ENCODE assay signal across 9 mouse cellular contexts in the genomic region with DNA sequence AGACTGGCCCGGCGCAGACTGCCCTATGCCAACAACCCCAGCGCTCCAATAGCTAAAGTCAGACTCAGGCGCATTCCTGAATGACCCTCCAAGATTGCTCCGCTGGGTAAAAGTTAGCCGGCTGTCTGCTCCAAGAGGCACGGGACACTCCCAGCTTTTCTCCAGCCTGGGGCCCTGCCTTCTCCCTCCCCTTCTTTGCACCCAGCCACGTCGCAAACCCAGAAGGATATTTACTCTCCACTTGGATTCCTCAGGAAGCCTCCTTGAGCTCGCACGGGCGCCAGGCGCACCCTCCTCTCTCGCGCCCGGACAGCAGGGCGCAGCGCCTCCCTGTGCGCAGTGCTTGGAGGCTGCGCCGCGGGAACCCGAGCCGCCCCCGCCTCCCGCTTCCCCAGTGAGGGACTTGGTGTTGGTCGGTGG. TPM values are rescaled to one million over a fixed set of nuclear protein-coding genes. Genes with fewer than 3 reads are reported as not detected.
DNase-seq lines count a peak whose midpoint lies in the region; ATAC-seq and TF ChIP-seq lines count a peak whose summit lies in the region.
"Had no signal": no experiment of that assay in that cellular context is flagged by ENCODE, and none has a peak within 500 bp of the region (broad histone marks: within the 10 kb centered on the region; RNA-seq: fewer than 3 reads in every experiment).

No protein-coding gene starts in this region.

- peak overlapping the region; percentile 43 to 48; a peak in 3 of 4 replicates for H3K4me3 ChIP-seq in ES-E14 (ENCODE audit: insufficient read depth in 1 of 2, low read depth in 1 of 2, low read length in 2 of 2, poor library complexity in 1 of 2, severe bottlenecking in 1 of 2)
- peak overlapping the region; percentile 40 for H3K4me3 ChIP-seq in hindbrain, embryonic 14.5 days (replicated peaks; ENCODE audit: low read length)

- H3K36me3 ChIP-seq in ES-E14 (ENCODE audit: control insufficient read depth, insufficient read depth, low read length, poor library complexity, severe bottlenecking) = no peaks in the 10 kb centered on the region
- no peaks in the 10 kb centered on the region for H3K36me3 ChIP-seq in hindbrain, embryonic 14.5 days (replicated peaks; ENCODE audit: control insufficient read depth, insufficient read depth)

- H3K27ac ChIP-seq in ES-E14 (ENCODE audit: insufficient read depth, low read depth, low read length, poor library complexity, severe bottlenecking) = no peak overlapping the region
- H3K27ac ChIP-seq in hindbrain, embryonic 14.5 days = no peak overlapping the region

- H3K9me3 ChIP-seq in ES-E14 (ENCODE audit: control insufficient read depth, insufficient read depth, low read depth, low read length) = no peaks in the 10 kb centered on the region
- H3K9me3 ChIP-seq in hindbrain, embryonic 14.5 days (ENCODE audit: control insufficient read depth, low read length) = no peaks in the 10 kb centered on the region

- peak; percentile 50 for DNase-seq in embryo, embryonic 10.5 days (ENCODE audit: low spot score)
- DNase-seq in embryo, embryonic 10 days (ENCODE audit: low spot score) = no peak
- DNase-seq in ES-E14 (ENCODE audit: low read depth, low spot score) = no peak
- no peak for DNase-seq in hindbrain, embryonic 14.5 days (ENCODE audit: low spot score)
- DNase-seq in lung, postnatal 36 days = peak; percentile 84
- DNase-seq in cerebellum, adult 9-11 months = no peak
- no peak for DNase-seq in retina, postnatal 1 day
- DNase-seq in cerebellum, postnatal 36 days = no peak

- under 1% methylated on average over 27 of the region's 27 CpGs for WGBS in hindbrain, embryonic 14.5 days

- peaks cover 0 to 18% of the 10 kb centered on the region in 2 experiments; a peak in 1 of 4 replicates for H3K4me1 ChIP-seq in ES-E14 (ENCODE audit: control insufficient read depth in 2 of 2, insufficient read depth in 2 of 2, low read length in 2 of 2, poor library complexity in 1 of 2)
- peaks cover 22% of the 10 kb centered on the region for H3K4me1 ChIP-seq in hindbrain, embryonic 14.5 days (replicated peaks; ENCODE audit: control insufficient read depth, insufficient read depth, low read length)

- ATAC-seq in hindbrain, embryonic 14.5 days (ENCODE audit: low FRiP score) = 0 out of 2 replicates have a peak, but pooled peaks have one; percentile 7
- ATAC-seq: inflammation-experienced regulatory T-cells, adult 6 months had no signal

- H3K27me3 ChIP-seq in hindbrain, embryonic 14.5 days (ENCODE audit: control insufficient read depth, insufficient read depth, low read length) = peaks cover 90% of the 10 kb centered on the region

- in situ Hi-C loops in ES-E14 (cut with MboI; ENCODE audit: low sequenced_read_pairs in 2 of 2, unreplicated experiment in 2 of 2) = loop anchor here in 1 of 2 experiments (25.0 kb wide), 1 partner anchor 828 kb away; no protein-coding TSS in a partner anchor

- H3K4me2 ChIP-seq in hindbrain, embryonic 14.5 days (replicated peaks) = peak overlapping the region; percentile 84

- H3K9ac ChIP-seq in ES-E14 (ENCODE audit: insufficient read depth, low read depth, low read length, poor library complexity, severe bottlenecking) = no peak overlapping the region
- H3K9ac ChIP-seq in hindbrain, embryonic 14.5 days = no peak overlapping the region

TF ChIP-seq in ES-E14, 5 proteins besides CTCF, POLR2A, EP300 and RAD21:
- TF ChIP-seq CHD2 (IDR thresholded peaks at IDR 0.05; ENCODE audit: low read depth, low read length) (no peak), ZC3H11A (IDR thresholded peaks at IDR 0.05; ENCODE audit: borderline replicate concordance, low read depth, low read length) (no peak), MAFK (IDR thresholded peaks at IDR 0.05; ENCODE audit: insufficient read depth, low read depth, low read length) (no peak), HCFC1 (IDR thresholded peaks at IDR 0.05; ENCODE audit: borderline replicate concordance, insufficient read depth, low read length) (no peak), ZNF384 (IDR thresholded peaks at IDR 0.05; ENCODE audit: low read depth, low read length) (no peak)

RNA-seq across cellular contexts. Expression of a gene that starts 8.2 kb away (rescaled TPM):
- total RNA-seq in ES-E14 (2012; rRNA removed) = not detected in 2 replicates
- 1.3 and 1.4 TPM in 2 replicates for polyA plus RNA-seq in hindbrain, embryonic 14.5 days (2014; fragmentation: Nextera tagmentation; extraction: Ambion mirVana)
- polyA plus RNA-seq: inflammation-experienced regulatory T-cells, adult 6 months had no signal

Comparison
In these comparisons a context has a peak if more than half of its experiments do, and no peak if none do; other contexts are left out.
1. DNase-seq: peak in embryo, embryonic 10.5 days (single experiment) and lung, postnatal 36 days (single experiment); none in embryo, embryonic 10 days (single experiment), ES-E14 (single experiment), hindbrain, embryonic 14.5 days (single experiment), cerebellum, adult 9-11 months (single experiment), retina, postnatal 1 day (single experiment) and cerebellum, postnatal 36 days (0 of 2).